Mouse (Mus musculus) stomach, embryonic 16.5 days (tissue): ENCODE measurements around the gene Jarid2. TPM values are rescaled to one million over a fixed set of nuclear protein-coding genes. Genes with fewer than 3 reads are reported as not detected.

Source experiments
- ATAC-seq: fragments of 200-750 bp; cut with Nextera tagmentation; 2 replicates; pipeline ENCODE4 v1.8.0; 2017; ENCODE audit warnings: moderate number of reproducible peaks, moderate TSS enrichment; ENCODE audit not compliant: insufficient read depth, low FRiP score
- H3K27ac ChIP-seq: fragments of 300-500 bp; sonication (generic); 2 replicates; pipeline ENCODE4 v1.5.1; 2014; ENCODE audit warnings: low read length
- H3K27me3 ChIP-seq: fragments of 300-500 bp; sonication (generic); 2 replicates; pipeline ENCODE4 v1.6.1; 2014; ENCODE audit warnings: low read length, control low read depth, mixed read lengths; ENCODE audit not compliant: control insufficient read depth, insufficient read depth
- H3K36me3 ChIP-seq: fragments of 300-500 bp; sonication (generic); 2 replicates; pipeline ENCODE4 v1.6.1; 2014; ENCODE audit warnings: low read length; ENCODE audit not compliant: control insufficient read depth, insufficient read depth
- H3K4me1 ChIP-seq: fragments of 300-500 bp; sonication (generic); 2 replicates; pipeline ENCODE4 v1.6.1; 2014; ENCODE audit warnings: low read length, control low read depth, mixed read lengths; ENCODE audit not compliant: control insufficient read depth, insufficient read depth
- H3K4me2 ChIP-seq: fragments of 300-500 bp; sonication (generic); 2 replicates; pipeline ENCODE4 v1.6.1; 2014; ENCODE audit warnings: low read depth, low read length, mixed read lengths
- H3K4me3 ChIP-seq: fragments of 300-500 bp; sonication (generic); replicated peaks from 2 replicates; pipeline ENCODE4 v1.5.1; 2014; ENCODE audit warnings: mild to moderate bottlenecking, low read length
- H3K9ac ChIP-seq: fragments of 300-500 bp; sonication (generic); 2 replicates; pipeline ENCODE4 v1.6.1; 2014; ENCODE audit warnings: low read length
- H3K9me3 ChIP-seq: fragments of 300-500 bp; sonication (generic); replicated peaks from 2 replicates; pipeline ENCODE4 v1.6.1; 2016; ENCODE audit warnings: low read length, control low read depth; ENCODE audit not compliant: control insufficient read depth
- WGBS: fragments of 180-500 bp; shearing (Covaris S2); extraction: QIAGEN DNeasy Blood & Tissue Kit; methylation state at CpG from one replicate; pipeline ENCODE4 v1.1.7; 2014; 5-methylcytosine and 5-hydroxymethylcytosine counted together
- polyA plus RNA-seq: library from polyadenylated mRNA; unstranded; fragments of >200 nt; fragmentation: Nextera tagmentation; extraction: Ambion mirVana; gene quantifications from 2 replicates; pipeline ENCODE4 v1.2.1, GENCODE M21; 2015

The Jarid2 gene
- polyA plus RNA-seq, 1 experiment from 2014 or later = 28.4 TPM

DNA sequence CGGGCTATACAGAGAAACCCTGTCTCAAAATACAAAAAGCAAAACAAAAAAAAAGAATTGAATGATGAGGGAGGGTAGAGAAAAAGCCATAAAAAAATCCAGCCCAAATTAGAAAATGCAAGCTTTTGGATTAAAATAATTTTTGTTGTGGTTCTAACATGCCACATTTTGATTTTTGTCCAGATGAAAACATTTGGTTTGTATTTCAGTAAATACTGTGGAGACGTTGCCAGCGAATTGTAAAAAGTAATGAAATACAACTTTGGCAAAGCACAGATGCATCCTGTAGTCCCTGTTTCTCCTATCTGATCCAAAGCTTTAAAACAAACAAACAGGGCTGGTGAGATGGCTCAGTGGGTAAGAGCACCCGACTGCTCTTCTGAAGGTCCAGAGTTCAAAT, 151.7 kb downstream of the Jarid2 start:
- H3K36me3 ChIP-seq = no peaks in the 10 kb centered on the region
- H3K9me3 ChIP-seq = no peaks in the 10 kb centered on the region
- H3K4me3 ChIP-seq = no peak overlapping the region
- WGBS = 88% methylated on average over 4 of the region's 4 CpGs
- no peak for ATAC-seq
- H3K4me1 ChIP-seq = peaks cover 4% of the 10 kb centered on the region; the same call in 1 of the 2 replicates
- H3K27me3 ChIP-seq = no peaks in the 10 kb centered on the region
- H3K27ac ChIP-seq = no peak overlapping the region
- H3K4me2 ChIP-seq = no peak overlapping the region
- no peak overlapping the region for H3K9ac ChIP-seq

DNA sequence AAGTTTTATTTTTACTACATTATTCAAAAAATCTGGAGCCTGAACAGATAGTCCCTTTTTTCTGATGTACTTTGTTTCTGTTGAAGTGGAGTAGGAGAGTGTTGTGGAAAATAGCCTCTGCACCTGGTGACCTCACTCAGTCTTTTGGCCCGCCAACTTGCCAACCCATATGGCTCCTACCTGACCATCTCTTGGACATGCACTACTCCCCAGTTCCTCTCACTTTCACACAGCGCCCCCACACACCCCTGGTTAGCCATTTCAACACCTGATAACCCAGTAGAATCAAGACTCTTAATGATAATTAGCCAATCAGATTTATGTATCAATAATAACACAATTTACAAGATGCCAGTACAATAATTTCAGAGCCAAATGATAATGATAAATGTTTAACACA, 156.9 kb downstream of the Jarid2 start:
- no peak overlapping the region for H3K27ac ChIP-seq
- H3K36me3 ChIP-seq = no peaks in the 10 kb centered on the region
- H3K4me3 ChIP-seq = no peak overlapping the region
- peaks cover 4% of the 10 kb centered on the region; the same call in 1 of the 2 replicates for H3K4me1 ChIP-seq
- no peak for ATAC-seq
- 88% methylated on average over 2 of the region's 2 CpGs for WGBS
- no peak overlapping the region for H3K4me2 ChIP-seq
- no peaks in the 10 kb centered on the region for H3K27me3 ChIP-seq
- no peaks in the 10 kb centered on the region for H3K9me3 ChIP-seq
- H3K9ac ChIP-seq = no peak overlapping the region

DNA sequence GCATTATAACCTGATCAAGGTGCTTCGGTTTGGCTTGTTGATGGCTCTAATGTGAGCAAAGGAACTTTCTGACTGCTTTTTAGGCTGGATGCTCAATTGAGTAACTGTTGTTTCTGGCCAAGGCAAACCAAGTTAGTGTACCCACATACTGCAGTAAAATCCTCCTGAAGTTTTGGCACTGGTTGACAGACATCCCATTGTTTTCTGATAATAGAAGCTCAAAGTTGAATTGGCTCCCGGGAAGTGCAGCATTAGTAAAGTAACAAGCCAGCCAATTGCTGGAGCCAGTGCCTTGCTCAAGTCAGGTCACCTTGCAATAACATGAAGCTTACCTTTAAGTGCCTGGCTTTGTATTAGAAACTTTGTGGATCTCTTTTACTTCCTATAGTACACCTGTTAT, 161.3 kb downstream of the Jarid2 start:
- Histone ChIP-seq H3K4me1 (peaks cover 9% of the 10 kb centered on the region), H3K4me3 (no peak overlapping the region), H3K27ac (no peak overlapping the region), H3K36me3 (no peaks in the 10 kb centered on the region), H3K9ac (no peak overlapping the region), H3K27me3 (no peaks in the 10 kb centered on the region), H3K4me2 (no peak overlapping the region), H3K9me3 (no peaks in the 10 kb centered on the region)
- 80% methylated on average over 2 of the region's 2 CpGs for WGBS
- ATAC-seq = no peak

DNA sequence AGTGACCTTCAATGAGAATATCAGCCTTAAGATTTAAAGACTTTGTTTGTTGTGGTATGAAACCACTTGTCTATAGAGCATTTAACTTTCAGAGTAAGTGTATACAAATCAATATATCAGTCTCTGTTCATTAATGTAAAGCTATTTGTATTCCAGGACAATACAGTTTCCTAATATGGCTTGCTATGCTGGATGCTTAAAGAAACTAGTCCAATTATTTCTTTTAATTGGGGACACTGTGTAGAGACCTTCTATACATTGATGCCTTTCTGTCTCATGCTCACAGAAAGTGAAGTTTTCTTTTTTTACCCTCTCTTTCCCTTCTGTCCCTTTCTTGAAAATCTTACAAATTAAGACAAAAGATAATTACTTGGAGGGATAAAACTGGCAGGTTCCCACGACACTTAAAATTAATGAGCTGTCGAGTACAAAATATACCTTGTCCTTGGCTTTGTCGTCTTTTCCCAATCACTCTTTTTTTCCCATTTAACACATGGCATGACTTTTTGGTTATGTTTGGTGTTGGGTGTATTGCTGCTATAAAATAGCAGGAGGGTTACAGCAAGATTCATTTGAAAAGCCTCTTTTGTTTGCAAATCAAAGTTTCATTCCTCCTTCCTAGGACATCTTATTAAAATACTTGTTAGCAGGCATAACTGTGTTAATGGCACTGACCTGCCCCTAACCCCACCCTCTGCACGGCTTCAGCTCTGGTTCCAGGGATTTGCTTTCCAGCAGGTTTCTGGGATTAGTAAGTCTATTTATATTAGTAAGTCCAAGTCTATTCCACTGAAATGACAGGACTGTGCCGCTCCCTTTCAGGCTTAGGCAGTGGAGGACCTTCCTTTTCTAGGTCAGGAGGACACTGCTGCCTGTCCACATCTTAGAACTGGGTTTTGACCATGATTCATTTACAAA, 162.8 kb downstream of the Jarid2 start:
- Histone ChIP-seq H3K4me2 (no peak overlapping the region), H3K4me3 (no peak overlapping the region), H3K27ac (no peak overlapping the region; the same call in 1 of the 2 replicates), H3K9ac (no peak overlapping the region), H3K4me1 (peaks cover 9% of the 10 kb centered on the region), H3K9me3 (no peaks in the 10 kb centered on the region), H3K36me3 (no peaks in the 10 kb centered on the region), H3K27me3 (no peaks in the 10 kb centered on the region)
- no peak for ATAC-seq
- 38% methylated on average over 5 of the region's 5 CpGs for WGBS

GRCm38 (mm10) chr13:44896211-44896610, 166.9 kb downstream of the Jarid2 start:
- Histone ChIP-seq H3K27me3 (no peaks in the 10 kb centered on the region), H3K4me3 (no peak overlapping the region), H3K4me2 (no peak overlapping the region), H3K36me3 (no peaks in the 10 kb centered on the region), H3K9me3 (no peaks in the 10 kb centered on the region), H3K27ac (no peak overlapping the region), H3K9ac (no peak overlapping the region), H3K4me1 (peaks cover 5% of the 10 kb centered on the region)
- WGBS = 91% methylated on average over 12 of the region's 12 CpGs
- no peak for ATAC-seq

- ATAC-seq = no peak
- WGBS = 96% methylated on average over 6 of the region's 6 CpGs
- Histone ChIP-seq H3K36me3 (0 out of 2 replicates have a peak, but pooled peaks cover 9% of the 10 kb centered on the region), H3K4me1 (peaks cover 4% of the 10 kb centered on the region; the same call in 1 of the 2 replicates), H3K9ac (no peak overlapping the region), H3K9me3 (no peaks in the 10 kb centered on the region), H3K27ac (no peak overlapping the region), H3K27me3 (no peaks in the 10 kb centered on the region), H3K4me2 (no peak overlapping the region), H3K4me3 (no peak overlapping the region)
Measured at GRCm38 (mm10) chr13:44902299-44902698, 173.0 kb downstream of the Jarid2 start.

GRCm38 (mm10) chr13:44903416-44903815, 174.1 kb downstream of the Jarid2 start:
- H3K36me3 ChIP-seq = 0 out of 2 replicates have a peak, but pooled peaks cover 9% of the 10 kb centered on the region
- H3K27me3 ChIP-seq = no peaks in the 10 kb centered on the region
- H3K9me3 ChIP-seq = no peaks in the 10 kb centered on the region
- no peak overlapping the region for H3K9ac ChIP-seq
- H3K4me3 ChIP-seq = no peak overlapping the region
- ATAC-seq = no peak
- no peak overlapping the region for H3K27ac ChIP-seq
- peaks cover 13% of the 10 kb centered on the region; the same call in 1 of the 2 replicates for H3K4me1 ChIP-seq
- no peak overlapping the region for H3K4me2 ChIP-seq

DNA sequence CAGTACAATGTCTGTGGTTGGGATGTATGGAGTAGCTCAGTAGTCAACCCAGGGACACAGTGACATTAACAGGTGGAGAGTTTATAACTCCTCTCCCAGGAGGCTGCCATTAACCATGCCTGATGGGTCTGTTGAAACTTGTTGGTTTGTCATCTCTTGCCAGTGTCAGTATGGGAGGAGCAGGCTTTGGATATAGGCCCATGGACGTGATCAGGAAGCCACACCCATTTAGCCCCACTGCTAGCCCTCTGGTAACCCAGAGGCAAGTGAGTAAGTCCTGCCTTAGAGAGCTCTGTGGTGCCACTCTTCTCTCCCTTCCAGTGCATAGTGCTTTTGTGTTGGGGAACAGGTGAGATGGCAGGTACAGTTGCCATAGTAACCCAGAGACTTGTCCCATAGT, 175.0 kb downstream of the Jarid2 start:
- Histone ChIP-seq H3K4me1 (peaks cover 18% of the 10 kb centered on the region; the same call in 1 of the 2 replicates), H3K27ac (no peak overlapping the region), H3K9me3 (no peaks in the 10 kb centered on the region), H3K27me3 (no peaks in the 10 kb centered on the region), H3K4me2 (no peak overlapping the region), H3K9ac (no peak overlapping the region), H3K4me3 (no peak overlapping the region), H3K36me3 (0 out of 2 replicates have a peak, but pooled peaks cover 9% of the 10 kb centered on the region)
- WGBS = 39% methylated on average over 1 of the region's 1 CpGs
- no peak for ATAC-seq

DNA sequence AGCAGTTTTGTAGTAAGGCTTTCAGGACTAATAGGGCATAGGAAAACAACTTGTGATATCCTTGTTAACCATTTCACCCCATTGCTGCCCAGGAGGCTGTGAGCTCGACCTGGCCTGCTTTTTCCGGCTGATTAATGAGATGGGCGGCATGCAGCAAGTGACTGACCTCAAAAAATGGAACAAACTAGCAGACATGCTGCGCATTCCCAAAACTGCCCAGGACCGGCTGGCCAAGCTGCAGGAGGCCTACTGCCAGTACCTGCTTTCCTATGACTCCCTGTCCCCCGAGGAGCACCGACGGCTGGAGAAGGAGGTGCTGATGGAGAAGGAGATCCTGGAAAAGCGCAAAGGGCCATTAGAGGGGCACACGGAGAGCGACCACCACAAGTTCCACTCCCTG, 176.9 kb downstream of the Jarid2 start:
- Histone ChIP-seq H3K4me3 (no peak overlapping the region), H3K27me3 (no peaks in the 10 kb centered on the region), H3K9me3 (no peaks in the 10 kb centered on the region), H3K36me3 (0 out of 2 replicates have a peak, but pooled peaks cover 9% of the 10 kb centered on the region), H3K27ac (no peak overlapping the region), H3K9ac (no peak overlapping the region), H3K4me1 (peaks cover 18% of the 10 kb centered on the region; the same call in 1 of the 2 replicates), H3K4me2 (no peak overlapping the region)
- ATAC-seq = no peak
- WGBS = 85% methylated on average over 11 of the region's 11 CpGs
